Mouse (Mus musculus): ENCODE measurements around the gene Hnrnpa3.

- TF ChIP-seq GATA1 (IDR thresholded peaks at IDR 0.05; ENCODE audit: borderline replicate concordance, low read length): no peak
- TF ChIP-seq FLI1 (IDR thresholded peaks at IDR 0.05; ENCODE audit: low read length): no peak
These were observed 1.3 kb downstream of the Hnrnpa3 start for GRCm38 (mm10) chr2:75660255-75660948.

Data from megakaryocyte, embryonic 14.5 days (primary cell).